In genomic region chr7:127195544-127196295, GRCm38 (mm10) we compare ENCODE assay signal across 8 mouse cellular contexts. TPM values are rescaled to one million over a fixed set of nuclear protein-coding genes. Genes with fewer than 3 reads are reported as not detected.
A peak's percentile ranks its signal among the peaks of the same experiment; 100 is the strongest.
DNase-seq lines count a peak whose midpoint lies in the region; ATAC-seq lines count a peak whose summit lies in the region.

Gene Cd2bp2, minus strand, starts transcription at chr7:127196050.

- H3K9me3 ChIP-seq in intestine, embryonic 14.5 days (ENCODE audit: control insufficient read depth, low read length), result no peaks in the 10 kb centered on the region

- ATAC-seq in intestine, embryonic 14.5 days (replicated peaks; ENCODE audit: low FRiP score, low TSS enrichment, low read depth), result peak; percentile 96

- under 1% methylated on average over 51 of the region's 51 CpGs for WGBS in intestine, embryonic 14.5 days

- intact Hi-C loops in left cerebral cortex, postnatal 14 days (cut with DNase I), result no loop called here

- H3K9ac ChIP-seq in intestine, embryonic 14.5 days (ENCODE audit: low read length), result peak within 1 kb of the TSS; percentile 73

- peaks cover 14% of the 10 kb centered on the region for H3K4me1 ChIP-seq in intestine, embryonic 14.5 days (replicated peaks; ENCODE audit: control insufficient read depth, insufficient read depth, low read length)

- H3K27ac ChIP-seq in intestine, embryonic 14.5 days (ENCODE audit: low read depth), result peak within 1 kb of the TSS; percentile 82

- H3K36me3 ChIP-seq in intestine, embryonic 14.5 days (ENCODE audit: control insufficient read depth, insufficient read depth, low read length), result peaks cover 80% of the 10 kb centered on the region

- H3K27me3 ChIP-seq in intestine, embryonic 14.5 days (replicated peaks; ENCODE audit: control insufficient read depth, insufficient read depth, low read length), result no peaks in the 10 kb centered on the region

- peak within 1 kb of the TSS; percentile 75 for H3K4me2 ChIP-seq in intestine, embryonic 14.5 days (ENCODE audit: low read length)

- DNase-seq in adrenal gland, adult 18-20 months (ENCODE audit: low spot score in 2 of 2), result peak; percentile 87 to 90
- peak; percentile 99 for DNase-seq in embryo, embryonic 11 days
- peak; percentile 93 for DNase-seq in gastrocnemius, postnatal 25 days
- DNase-seq in intestine, embryonic 14.5 days (ENCODE audit: low spot score), result peak; percentile 95
- DNase-seq in left cerebral cortex, postnatal 14 days (ENCODE audit: low spot score in 2 of 2), result peak; percentile 97 to 99
- peak; percentile 97 for DNase-seq in mesoderm, embryonic 11.5 days (ENCODE audit: low read depth, low spot score)
- DNase-seq in right cerebral cortex, postnatal 36 days (ENCODE audit: low spot score in 2 of 2), result peak; percentile 95 to 98
- peak; percentile 97 for DNase-seq in yolk sac, embryonic 10.5 days (ENCODE audit: low spot score)

- peak within 1 kb of the TSS; percentile 63 for H3K4me3 ChIP-seq in intestine, embryonic 14.5 days (ENCODE audit: low read depth, low read length)

RNA-seq across cellular contexts. Expression of gene Cd2bp2, which starts in this region (rescaled TPM):
- 10 to 100 TPM; 51.6 to 62.3 TPM for total RNA-seq in adrenal gland, adult 18-20 months (2021)
- total RNA-seq in gastrocnemius, postnatal 25 days (2021), result 10 to 100 TPM; 26.2 to 28.2 TPM
- polyA plus RNA-seq in intestine, embryonic 14.5 days (2014; fragmentation: Nextera tagmentation; extraction: Ambion mirVana), result 44.4 and 46.9 TPM in 2 replicates
- total RNA-seq in left cerebral cortex, postnatal 14 days (2021), result 10 to 100 TPM; 73.9 to 84.5 TPM

Comparison
In these comparisons a context has a peak if more than half of its experiments do, and no peak if none do; other contexts are left out.
1. Peak in every context shown above with its lines: DNase-seq, ATAC-seq, H3K4me3 ChIP-seq and H3K27ac ChIP-seq.